Mouse (Mus musculus): ENCODE results near the gene S1pr5. TPM values are rescaled to one million over a fixed set of nuclear protein-coding genes. Genes with fewer than 3 reads are reported as not detected.

S1pr5 gene
- total and polyA plus RNA-seq, 3 experiments: not detected

DNA sequence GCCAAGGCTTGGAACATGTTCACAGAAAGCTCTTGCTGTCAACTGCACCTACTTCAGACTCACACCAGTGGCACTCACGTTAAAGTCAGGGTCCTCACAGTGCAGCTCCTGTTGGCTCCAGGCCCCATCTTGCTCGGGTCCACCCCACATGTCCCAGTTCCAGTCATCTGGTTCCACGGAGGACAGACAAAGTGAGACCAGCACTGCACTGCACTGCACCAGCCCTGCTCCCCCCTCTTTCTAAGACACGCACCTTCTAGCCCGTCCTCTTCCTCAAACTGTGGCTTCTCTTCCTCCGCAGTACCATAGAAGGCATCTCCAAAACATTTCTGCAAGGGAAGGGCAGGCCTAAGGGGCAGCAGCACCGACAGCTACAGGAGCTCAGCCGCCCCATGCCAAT is 28.1 kb upstream of the S1pr5 start:
- no peak overlapping the region for H3K4me2 ChIP-seq (ENCODE audit: insufficient read depth, low read depth, poor library complexity, severe bottlenecking)
- dilution Hi-C loops (cut with MboI; ENCODE audit: extremely low pct_ligation_motif_present, extremely low pct_unique_long_range_greater_than_20kb, low sequenced_read_pairs) (no loop called here), in situ Hi-C loops (cut with MboI; ENCODE audit: low pct_ligation_motif_present, low pct_unique_long_range_greater_than_20kb, low sequenced_read_pairs) (loop anchor here (5.0 kb wide), 1 partner anchor 49 kb away; no protein-coding TSS in a partner anchor)
- no peak overlapping the region for H3K9ac ChIP-seq (ENCODE audit: insufficient read depth, low read depth)
- H3K36me3 ChIP-seq (replicated peaks in 1 of 2; ENCODE audit: control insufficient read depth in 1 of 2, insufficient read depth in 1 of 2, low read length in 1 of 2): peaks cover 88 to 97% of the 10 kb centered on the region in 2 experiments
- TF ChIP-seq POLR2AphosphoS2 (IDR thresholded peaks at IDR 0.05; ENCODE audit: low read depth, low read length): peak; percentile 18; the same call in 1 of the 2 replicates
- TF ChIP-seq BHLHE40 (IDR thresholded peaks at IDR 0.05; ENCODE audit: low read depth, low read length): no peak
- no peak for TF ChIP-seq JUN (IDR thresholded peaks at IDR 0.05; ENCODE audit: insufficient read depth, low read depth, low read length)
- DNase-seq (ENCODE audit: extremely low read depth): no peak
- H3K4me3 ChIP-seq (replicated peaks in 1 of 3; ENCODE audit: low read depth in 2 of 3, low read length in 2 of 3, poor library complexity in 1 of 3): no peak overlapping the region
- no peak overlapping the region for H3K27ac ChIP-seq (ENCODE audit: insufficient read depth, low read depth)
- no peaks in the 10 kb centered on the region for H3K4me1 ChIP-seq (ENCODE audit: control insufficient read depth in 1 of 2, insufficient read depth in 2 of 2)
- H3K27me3 ChIP-seq (replicated peaks): no peaks in the 10 kb centered on the region
- 0 out of 2 replicates have a peak, but pooled peaks cover 3% of the 10 kb centered on the region for H3K79me2 ChIP-seq (replicated peaks; ENCODE audit: control insufficient read depth, extremely low read depth, insufficient read depth, poor library complexity, severe bottlenecking)
- no peaks in the 10 kb centered on the region for H3K9me3 ChIP-seq (replicated peaks; ENCODE audit: low read length)

DNA sequence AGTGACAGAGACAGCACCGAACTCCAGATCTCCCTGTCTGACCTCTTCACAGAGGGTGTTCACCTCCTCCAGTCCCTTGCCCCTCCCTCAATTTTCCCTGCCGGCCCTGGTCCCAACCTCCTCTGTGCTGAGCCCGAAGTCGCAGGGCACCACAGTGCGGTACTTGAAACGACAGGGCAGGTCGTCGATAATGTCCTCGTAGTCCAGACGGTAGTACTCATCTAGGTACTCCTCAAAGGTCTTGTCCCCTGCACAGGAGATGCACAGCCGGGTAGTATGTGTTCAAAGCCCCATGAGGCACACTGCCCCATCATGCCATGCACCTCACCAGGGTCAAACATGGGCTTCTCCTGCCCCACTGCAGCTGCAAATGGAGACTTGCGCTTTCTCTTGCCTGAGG is 27.5 kb upstream of the S1pr5 start:
- Histone ChIP-seq H3K36me3 (replicated peaks in 1 of 2; ENCODE audit: control insufficient read depth in 1 of 2, insufficient read depth in 1 of 2, low read length in 1 of 2) (peaks cover 88 to 97% of the 10 kb centered on the region in 2 experiments), H3K27me3 (replicated peaks) (no peaks in the 10 kb centered on the region), H3K27ac (ENCODE audit: insufficient read depth, low read depth) (no peak overlapping the region), H3K79me2 (replicated peaks; ENCODE audit: control insufficient read depth, extremely low read depth, insufficient read depth, poor library complexity, severe bottlenecking) (0 out of 2 replicates have a peak, but pooled peaks cover 3% of the 10 kb centered on the region), H3K4me1 (ENCODE audit: control insufficient read depth in 1 of 2, insufficient read depth in 2 of 2) (no peaks in the 10 kb centered on the region), H3K4me3 (replicated peaks in 1 of 3; ENCODE audit: low read depth in 2 of 3, low read length in 2 of 3, poor library complexity in 1 of 3) (no peak overlapping the region), H3K9ac (ENCODE audit: insufficient read depth, low read depth) (no peak overlapping the region), H3K9me3 (replicated peaks; ENCODE audit: low read length) (no peaks in the 10 kb centered on the region), H3K4me2 (ENCODE audit: insufficient read depth, low read depth, poor library complexity, severe bottlenecking) (no peak overlapping the region)
- TF ChIP-seq NELFE (IDR thresholded peaks at IDR 0.05; ENCODE audit: low read depth, low read length): no peak
- TF ChIP-seq PAX5 (IDR thresholded peaks at IDR 0.05; ENCODE audit: low read length): no peak
- no peak for TF ChIP-seq MXI1 (IDR thresholded peaks at IDR 0.05; ENCODE audit: low read depth, low read length)
- TF ChIP-seq ZKSCAN1 (IDR thresholded peaks at IDR 0.05; ENCODE audit: borderline replicate concordance, low read depth, low read length): no peak
- TF ChIP-seq KAT2A (IDR thresholded peaks at IDR 0.05; ENCODE audit: insufficient replicate concordance, low read length): no peak
- no peak for TF ChIP-seq POLR2A (IDR thresholded peaks at IDR 0.05; ENCODE audit: low read depth, low read length)
- no peak for TF ChIP-seq ZMIZ1 (IDR thresholded peaks at IDR 0.05; ENCODE audit: low read depth, low read length)
- TF ChIP-seq JUND (conservative IDR thresholded peaks at IDR 0.05; ENCODE audit: low read depth, low read length): no peak
- no peak for TF ChIP-seq EP300 (IDR thresholded peaks at IDR 0.05; ENCODE audit: low read length)
- no peak for TF ChIP-seq CTCF (conservative IDR thresholded peaks at IDR 0.05 in 1 of 2, IDR thresholded peaks at IDR 0.05 in 1 of 2; ENCODE audit: low read depth in 2 of 2, low read length in 2 of 2)
- no peak for TF ChIP-seq POLR2AphosphoS2 (IDR thresholded peaks at IDR 0.05; ENCODE audit: low read depth, low read length)
- in situ Hi-C loops (cut with MboI; ENCODE audit: low pct_ligation_motif_present, low pct_unique_long_range_greater_than_20kb, low sequenced_read_pairs): loop anchor here (5.0 kb wide), 1 partner anchor 48 kb away; no protein-coding TSS in a partner anchor
- no peak for DNase-seq (ENCODE audit: extremely low read depth)
- dilution Hi-C loops (cut with MboI; ENCODE audit: extremely low pct_ligation_motif_present, extremely low pct_unique_long_range_greater_than_20kb, low sequenced_read_pairs): no loop called here

DNA sequence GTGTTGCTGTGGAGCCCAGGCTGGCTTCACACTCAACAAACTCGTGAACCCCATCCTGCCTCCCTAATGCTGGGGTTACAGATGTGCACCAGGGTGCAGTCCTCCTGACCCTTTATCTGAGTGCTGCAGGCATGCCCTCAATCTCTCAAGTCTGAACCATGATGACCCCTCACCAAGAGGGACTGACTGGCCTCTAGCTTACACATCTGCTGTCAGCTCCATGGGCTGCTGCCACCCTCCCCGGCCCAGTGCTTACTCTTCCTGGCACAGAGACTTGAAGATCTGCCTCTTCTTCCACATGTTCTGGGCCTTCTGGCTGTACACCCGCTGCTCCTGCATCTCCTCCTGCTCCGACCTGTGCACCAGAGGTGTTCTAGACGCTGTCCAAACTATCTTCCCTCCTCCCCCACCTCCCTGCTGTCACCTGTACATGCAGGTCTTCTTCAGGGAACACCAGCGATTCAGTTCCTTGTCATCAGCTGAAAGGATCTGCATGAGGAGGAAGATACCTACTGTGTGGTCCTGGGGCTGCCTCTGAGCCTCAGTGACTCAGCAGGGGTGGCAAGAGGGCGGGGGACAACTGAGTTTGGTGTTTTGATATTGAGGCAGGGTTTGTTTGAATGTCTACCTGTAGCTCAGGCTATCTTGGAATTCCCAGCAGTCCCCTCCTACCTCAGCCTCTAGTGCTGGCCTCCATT is 26.9 kb upstream of the S1pr5 start:
- no peak for TF ChIP-seq E2F4 (IDR thresholded peaks at IDR 0.05; ENCODE audit: insufficient replicate concordance, low read depth, low read length)
- TF ChIP-seq GABPA (IDR thresholded peaks at IDR 0.05; ENCODE audit: insufficient replicate concordance, low read depth, low read length): no peak
- no peak for TF ChIP-seq JUN (IDR thresholded peaks at IDR 0.05; ENCODE audit: insufficient read depth, low read depth, low read length)
- TF ChIP-seq ELF1 (IDR thresholded peaks at IDR 0.05; ENCODE audit: low read depth, low read length): no peak
- no peak for TF ChIP-seq BHLHE40 (IDR thresholded peaks at IDR 0.05; ENCODE audit: low read depth, low read length)
- no peak for TF ChIP-seq CHD1 (IDR thresholded peaks at IDR 0.05; ENCODE audit: low read depth, low read length)
- no peak for TF ChIP-seq MAX (IDR thresholded peaks at IDR 0.05; ENCODE audit: low read length)
- TF ChIP-seq UBTF (IDR thresholded peaks at IDR 0.05; ENCODE audit: low read depth, low read length): no peak
- no peak for TF ChIP-seq SIN3A (IDR thresholded peaks at IDR 0.05; ENCODE audit: low read length)
- Histone ChIP-seq H3K4me1 (ENCODE audit: control insufficient read depth in 1 of 2, insufficient read depth in 2 of 2) (no peaks in the 10 kb centered on the region), H3K79me2 (replicated peaks; ENCODE audit: control insufficient read depth, extremely low read depth, insufficient read depth, poor library complexity, severe bottlenecking) (0 out of 2 replicates have a peak, but pooled peaks cover 3% of the 10 kb centered on the region), H3K4me2 (ENCODE audit: insufficient read depth, low read depth, poor library complexity, severe bottlenecking) (no peak overlapping the region), H3K9me3 (replicated peaks; ENCODE audit: low read length) (no peaks in the 10 kb centered on the region), H3K36me3 (replicated peaks in 1 of 2; ENCODE audit: control insufficient read depth in 1 of 2, insufficient read depth in 1 of 2, low read length in 1 of 2) (peaks cover 90 to 99% of the 10 kb centered on the region in 2 experiments), H3K27ac (ENCODE audit: insufficient read depth, low read depth) (no peak overlapping the region), H3K4me3 (replicated peaks in 1 of 3; ENCODE audit: low read depth in 2 of 3, low read length in 2 of 3, poor library complexity in 1 of 3) (no peak overlapping the region), H3K27me3 (replicated peaks) (no peaks in the 10 kb centered on the region), H3K9ac (ENCODE audit: insufficient read depth, low read depth) (no peak overlapping the region)
- dilution Hi-C loops (cut with MboI; ENCODE audit: extremely low pct_ligation_motif_present, extremely low pct_unique_long_range_greater_than_20kb, low sequenced_read_pairs): no loop called here
- no peak for DNase-seq (ENCODE audit: extremely low read depth)
- in situ Hi-C loops (cut with MboI; ENCODE audit: low pct_ligation_motif_present, low pct_unique_long_range_greater_than_20kb, low sequenced_read_pairs): loop anchor here (5.0 kb wide), 1 partner anchor 48 kb away; no protein-coding TSS in a partner anchor

All from CH12.LX (cell line).